Mouse (Mus musculus) activated CD4-positive, CD25-positive, alpha-beta regulatory T cell, adult 4 months (primary cell): Measurements from ENCODE around the gene Krt80. TPM values are rescaled to one million over a fixed set of nuclear protein-coding genes. Genes with fewer than 3 reads are reported as not detected.

Experiments used
- ATAC-seq: one replicate; pipeline ENCODE4 v1.8.0; 2017
- polyA plus RNA-seq, 2 experiments: library from polyadenylated mRNA; unstranded; fragments of 100-300 nt; shearing (Covaris generic); gene quantifications; one replicate each; pipeline ENCODE4 v1.2.1; 2017

Krt80 gene
- polyA plus RNA-seq, result not detected

DNA sequence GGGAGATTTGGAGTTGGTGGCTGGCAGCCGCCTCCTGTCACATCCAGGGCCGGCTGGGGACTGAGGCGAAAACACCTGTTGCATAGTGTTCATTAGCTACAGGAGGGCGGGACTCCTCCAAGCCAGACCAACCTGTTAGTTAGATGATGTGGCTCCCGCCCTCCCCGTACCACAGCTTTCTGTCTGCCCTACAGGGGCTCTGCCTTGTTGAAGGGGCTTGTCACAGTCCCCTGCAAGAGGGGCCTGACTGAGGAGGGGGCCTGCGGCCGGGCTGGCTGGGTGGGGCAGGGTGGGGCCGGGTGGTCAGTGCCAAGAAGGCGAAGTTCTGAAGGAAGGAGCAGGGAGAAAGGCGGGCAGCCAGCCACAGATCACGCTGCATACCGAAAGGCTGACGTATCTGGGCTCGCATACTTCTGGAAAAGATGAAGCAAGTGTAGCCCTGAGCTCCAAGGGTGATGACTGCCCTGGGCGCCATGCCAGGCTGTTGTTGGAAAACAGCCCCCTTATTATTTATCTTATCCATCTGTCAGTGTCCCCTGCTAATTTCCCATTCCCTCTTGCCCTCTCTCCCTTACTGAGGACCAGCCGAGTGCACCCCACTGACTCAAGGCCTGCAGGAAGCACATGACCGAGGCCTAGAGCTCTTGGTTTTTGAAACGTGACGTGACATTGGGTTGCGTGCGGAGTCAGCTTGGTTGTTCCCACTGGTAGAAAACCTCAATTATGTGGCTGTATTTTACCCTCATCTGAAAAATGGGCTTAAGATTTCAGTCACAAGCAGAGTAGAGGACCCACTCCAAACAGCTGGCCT is at the start of gene Krt80:
Gene Krt80 (minus strand): TSS at position 62 of the 811 bp plus-strand sequence.
- no peak for ATAC-seq

DNA sequence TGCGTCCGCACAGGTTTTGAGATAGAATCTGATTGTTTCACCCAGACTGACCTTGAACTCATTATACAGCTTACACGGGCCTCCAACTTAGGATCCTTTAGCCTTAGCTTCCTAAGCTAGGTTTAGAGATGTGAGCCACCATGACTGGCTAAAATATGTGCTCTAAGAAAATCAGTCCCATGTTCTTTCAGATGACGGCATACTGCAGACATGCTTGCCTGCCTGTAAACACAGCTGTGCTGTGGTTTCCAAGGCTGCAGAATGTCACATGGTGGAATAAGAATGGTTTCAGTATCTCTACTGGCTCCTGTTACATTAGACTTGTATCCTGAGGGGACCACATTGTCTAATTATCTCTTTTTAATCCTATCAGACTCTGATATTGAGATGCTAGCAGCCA is 49.0 kb upstream of the Krt80 start:
- ATAC-seq, result no peak

DNA sequence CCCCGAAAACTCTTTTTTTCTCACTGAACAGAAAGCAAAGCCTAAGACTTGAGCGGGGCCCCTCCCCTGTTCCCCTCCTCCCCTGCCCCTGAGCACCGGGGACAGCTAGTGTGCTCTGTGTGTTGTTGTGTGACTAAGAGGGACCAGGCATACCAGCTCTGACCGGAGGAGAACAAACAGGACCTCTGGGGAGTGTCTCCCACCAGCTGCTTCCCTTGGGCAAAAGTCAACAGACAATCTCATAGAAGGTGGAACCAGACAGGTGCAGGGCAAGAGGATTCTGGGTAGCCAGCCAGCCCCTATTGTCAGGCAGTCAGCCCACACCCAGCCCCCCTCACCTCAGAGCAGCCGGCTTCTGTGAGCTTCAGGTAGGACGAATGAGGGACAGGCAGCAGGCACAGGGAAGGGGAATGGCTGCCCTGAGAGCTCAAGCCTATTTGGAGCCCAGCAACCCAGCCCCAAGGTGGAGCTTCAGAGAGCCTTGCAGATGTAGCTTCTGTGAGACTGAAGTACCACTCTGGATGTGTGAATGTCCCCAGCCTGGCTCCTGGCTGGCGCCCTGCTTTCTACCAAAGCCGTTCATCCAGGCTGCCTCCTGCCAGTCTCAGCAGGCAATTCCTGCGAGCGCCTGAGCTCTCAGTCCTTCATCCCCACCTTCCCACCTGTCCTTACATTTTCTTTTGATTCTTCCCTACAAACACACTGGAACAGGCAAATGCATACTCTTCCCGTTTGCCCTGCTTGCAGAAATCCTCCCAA is 45.0 kb upstream of the Krt80 start:
- ATAC-seq, result no peak

DNA sequence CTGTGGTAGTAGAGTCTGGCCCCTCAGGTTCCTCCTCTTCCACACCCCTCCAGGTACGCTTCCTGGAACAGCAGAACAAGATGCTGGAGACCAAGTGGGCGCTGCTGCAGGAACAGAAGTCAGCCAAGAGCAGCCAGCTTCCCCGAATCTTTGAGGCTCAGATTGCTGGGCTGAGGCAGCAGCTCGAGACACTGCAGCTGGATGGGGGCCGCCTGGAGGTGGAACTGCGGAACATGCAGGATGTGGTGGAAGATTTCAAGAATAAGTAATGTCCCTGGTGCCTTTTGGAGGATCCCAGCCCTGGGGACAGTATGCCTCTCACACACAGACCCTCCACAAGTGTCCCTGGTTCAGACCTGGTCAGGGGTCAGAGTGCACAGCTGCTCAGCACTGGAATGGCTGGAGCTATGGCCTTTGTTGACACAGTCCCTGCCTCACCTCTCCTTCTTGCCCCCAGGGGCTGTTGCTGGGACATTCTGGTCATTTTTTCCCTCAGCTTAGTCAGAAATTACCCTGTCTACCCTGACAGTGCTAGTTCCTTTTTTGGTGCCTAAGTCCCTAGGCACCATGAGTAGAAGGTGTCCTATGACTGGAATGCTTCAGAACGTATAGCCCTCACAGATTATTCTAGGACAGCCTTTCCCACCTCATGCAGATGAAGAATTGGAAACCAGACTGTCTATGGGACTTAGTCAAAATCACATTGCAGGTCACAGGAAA is 44.1 kb upstream of the Krt80 start:
- ATAC-seq, result no peak

DNA sequence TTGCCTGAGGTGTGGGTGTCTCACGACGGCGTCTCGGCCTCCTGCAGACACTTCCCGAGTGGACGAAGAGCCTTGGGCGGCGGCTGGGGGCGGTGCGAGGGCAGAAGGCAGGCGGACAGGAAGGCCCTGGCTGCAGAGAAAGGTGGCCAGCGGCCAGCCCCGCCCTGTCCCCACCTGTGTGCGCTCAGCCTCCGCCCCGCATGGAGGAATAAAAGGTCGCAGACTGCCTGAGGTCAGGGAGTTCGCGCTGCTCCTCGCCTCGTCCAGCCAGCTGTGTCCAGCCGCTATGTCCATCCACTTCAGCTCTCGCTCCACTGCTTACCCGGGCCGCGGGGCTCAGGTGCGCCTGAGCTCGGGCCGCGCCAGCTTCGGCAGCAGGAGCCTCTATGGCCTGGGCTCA is 42.2 kb upstream of the Krt80 start:
- ATAC-seq, result no peak

DNA sequence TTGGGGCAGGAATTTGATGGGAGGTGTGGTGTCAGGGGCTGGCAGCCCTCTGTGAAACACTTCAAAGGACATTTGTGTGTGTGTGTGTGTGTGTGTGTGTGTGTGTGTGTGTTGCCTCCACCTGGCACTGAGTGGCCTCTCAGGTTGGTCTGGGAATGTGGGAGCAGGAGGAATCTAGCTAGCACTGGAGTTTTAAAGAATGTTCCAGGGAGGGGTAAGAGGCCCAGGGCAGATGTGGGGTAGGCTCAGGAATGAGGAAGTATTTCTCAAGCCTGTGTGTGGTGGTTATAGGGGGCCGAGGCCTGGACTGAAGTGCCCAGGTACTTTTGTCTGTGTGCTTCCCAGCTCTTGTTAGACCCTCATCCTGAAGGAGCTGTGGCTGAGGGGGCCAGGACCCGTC is 40.8 kb upstream of the Krt80 start, which contains the start of gene Krt7:
Gene Krt7 (plus strand): TSS at position 269 of the 400 bp plus-strand sequence.
- ATAC-seq, result no peak

DNA sequence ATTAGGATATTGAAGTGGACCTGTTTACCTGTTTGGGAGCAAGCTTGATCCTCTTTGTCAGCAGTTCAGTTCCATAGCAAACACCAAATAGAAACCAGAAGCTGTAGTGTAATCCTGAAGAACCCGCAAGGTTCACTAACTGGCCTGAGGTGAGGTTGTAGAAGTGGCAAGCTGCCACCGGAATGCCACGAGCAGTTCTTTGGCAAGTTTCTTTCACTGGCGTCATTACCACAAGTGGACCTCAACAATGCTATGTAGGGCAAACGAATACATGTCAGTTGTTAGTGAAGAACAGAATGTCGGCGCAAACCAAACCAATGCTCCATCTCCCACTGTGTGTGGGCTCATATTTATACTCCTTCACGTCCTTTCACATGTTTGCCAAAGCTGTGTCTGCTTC is 28.3 kb upstream of the Krt80 start:
- no peak for ATAC-seq

DNA sequence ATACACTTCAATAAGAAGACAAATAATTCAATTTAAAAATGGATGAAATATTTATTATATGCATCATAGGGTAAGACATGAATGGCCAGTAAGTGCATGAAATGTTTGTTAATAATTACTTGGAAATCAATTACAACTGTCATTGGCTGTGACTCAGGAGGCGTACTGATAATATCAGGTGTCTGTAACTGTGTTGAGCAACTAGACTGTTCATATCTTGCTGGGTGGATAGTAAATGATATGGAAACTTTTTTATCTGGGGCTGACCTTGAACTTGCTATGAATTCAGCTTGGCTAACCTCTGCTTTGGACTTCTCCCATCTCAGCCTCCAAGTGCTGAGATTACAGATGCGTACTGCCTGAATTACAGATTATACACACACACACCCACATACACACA is 27.7 kb upstream of the Krt80 start:
- no peak for ATAC-seq

DNA sequence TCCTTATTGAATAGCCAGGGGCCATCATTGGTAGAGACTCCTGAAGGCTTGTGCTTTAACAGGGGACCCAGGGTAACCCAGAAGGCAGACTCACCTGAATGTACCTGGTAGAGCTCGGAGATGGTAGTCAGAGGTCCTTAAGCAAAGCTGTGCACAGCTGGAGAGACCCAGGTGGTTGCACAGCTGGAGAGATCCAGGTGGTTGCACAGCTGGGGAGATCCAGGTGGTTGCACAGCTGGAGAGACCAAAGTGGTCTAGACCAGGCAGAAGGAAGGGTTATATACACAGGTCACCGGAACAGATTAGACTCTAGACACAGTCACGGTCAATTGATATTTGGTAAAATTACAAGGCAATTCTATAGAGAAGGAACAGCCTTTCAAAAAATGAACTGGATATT is 27.0 kb upstream of the Krt80 start:
- no peak for ATAC-seq

DNA sequence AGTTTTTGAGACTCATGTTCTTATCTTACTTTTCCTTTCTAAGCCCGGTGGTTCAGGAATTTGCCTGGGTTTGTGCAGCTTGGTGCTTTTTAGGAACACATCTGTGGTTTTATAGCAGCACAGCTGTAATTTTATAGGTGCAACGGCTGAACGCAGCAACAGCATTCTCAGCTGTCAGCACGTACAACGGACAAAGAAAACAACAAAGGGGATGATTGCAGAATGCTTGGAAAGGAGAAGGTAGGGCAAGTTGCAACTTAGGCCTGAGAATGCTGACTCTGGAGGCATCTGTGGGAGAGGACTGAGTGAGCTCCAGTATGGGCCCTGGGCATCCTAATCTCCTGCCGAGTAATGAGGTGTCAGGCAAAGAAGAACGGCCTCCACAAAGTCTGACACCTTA is 26.5 kb upstream of the Krt80 start:
- ATAC-seq, result no peak

DNA sequence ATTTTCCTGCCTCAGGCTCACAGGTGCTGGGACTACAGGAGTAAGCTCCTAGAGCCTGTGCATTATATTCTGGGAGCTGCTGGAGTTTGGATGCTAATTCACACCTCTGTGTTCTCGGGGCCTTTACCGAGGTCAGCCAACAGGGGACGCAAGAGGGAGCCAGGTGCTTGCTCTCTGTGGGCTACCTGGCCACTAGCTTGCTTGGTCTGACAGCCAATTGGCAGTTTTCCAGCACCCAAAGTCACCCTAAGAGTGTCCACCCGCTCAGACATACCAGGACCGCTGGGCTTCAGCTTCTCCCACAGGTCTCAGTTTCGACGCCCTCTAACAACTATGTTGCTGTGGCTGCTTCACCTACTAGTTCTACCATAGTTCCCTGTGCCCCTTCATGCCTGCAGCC is 24.9 kb upstream of the Krt80 start:
- no peak for ATAC-seq

DNA sequence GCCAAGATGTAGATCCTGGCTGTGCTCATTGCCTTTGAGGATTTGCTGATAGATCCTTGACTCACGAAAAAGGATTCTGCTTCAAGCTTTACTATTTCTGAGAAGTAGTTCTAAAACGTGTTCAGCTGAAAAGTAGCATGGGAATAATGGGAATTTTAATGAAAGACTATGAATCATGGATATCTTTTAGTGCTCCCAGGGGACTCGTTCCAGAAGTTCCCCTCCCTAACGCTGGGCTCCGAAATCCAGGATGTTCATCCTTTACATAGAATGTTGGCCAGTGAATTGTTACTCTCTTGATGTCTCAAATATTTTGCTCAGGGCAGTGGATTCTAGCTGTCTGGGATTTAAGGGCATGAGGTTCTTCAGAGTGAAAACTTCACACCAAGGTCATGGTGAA is 22.3 kb upstream of the Krt80 start:
- ATAC-seq, result no peak

DNA sequence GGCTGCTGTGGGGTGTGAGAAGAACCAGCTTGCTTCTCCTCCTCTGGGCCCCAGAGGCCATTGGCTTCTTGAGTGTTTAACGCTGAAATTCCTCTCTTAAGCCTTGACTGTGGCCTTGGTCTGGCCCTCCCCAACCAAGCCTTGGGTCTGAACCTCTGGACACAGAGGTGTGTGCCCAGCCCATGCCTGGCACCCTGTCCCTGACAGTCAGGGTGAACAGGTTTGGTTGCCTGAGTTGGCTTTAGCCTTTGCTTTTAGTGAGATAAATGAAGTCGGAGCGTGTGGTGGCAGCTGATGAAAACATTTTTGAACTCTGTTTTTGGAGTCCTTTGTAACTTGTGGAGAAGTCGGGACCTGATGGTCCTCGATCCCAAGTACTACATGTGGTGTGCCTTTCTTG is 20.2 kb upstream of the Krt80 start:
- ATAC-seq, result no peak

DNA sequence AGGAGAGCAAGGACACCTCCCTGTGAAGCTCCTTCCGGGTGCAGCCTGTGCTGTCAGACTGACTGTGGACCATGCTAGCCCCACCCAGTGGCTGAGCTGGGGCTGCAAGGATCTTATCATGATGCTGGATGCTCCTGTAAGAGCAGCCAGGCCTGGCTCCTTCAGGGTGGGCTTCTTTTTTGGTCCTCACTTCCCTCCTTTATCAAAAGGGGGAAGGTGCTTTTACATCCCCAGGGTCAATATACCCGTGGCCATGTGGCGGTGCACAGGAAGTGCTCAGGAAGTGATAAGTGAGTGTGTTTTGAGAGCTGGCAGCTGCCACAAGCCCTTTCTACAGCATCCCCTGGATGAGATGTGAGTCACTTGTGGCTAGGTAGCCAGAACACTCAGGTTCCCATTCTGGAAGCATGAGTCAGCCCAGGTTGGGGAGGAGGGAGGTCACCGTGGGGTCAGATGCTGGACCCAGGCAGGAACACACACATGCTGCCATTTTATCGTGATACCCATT is 18.1 kb upstream of the Krt80 start:
- ATAC-seq, result peak; percentile 82

DNA sequence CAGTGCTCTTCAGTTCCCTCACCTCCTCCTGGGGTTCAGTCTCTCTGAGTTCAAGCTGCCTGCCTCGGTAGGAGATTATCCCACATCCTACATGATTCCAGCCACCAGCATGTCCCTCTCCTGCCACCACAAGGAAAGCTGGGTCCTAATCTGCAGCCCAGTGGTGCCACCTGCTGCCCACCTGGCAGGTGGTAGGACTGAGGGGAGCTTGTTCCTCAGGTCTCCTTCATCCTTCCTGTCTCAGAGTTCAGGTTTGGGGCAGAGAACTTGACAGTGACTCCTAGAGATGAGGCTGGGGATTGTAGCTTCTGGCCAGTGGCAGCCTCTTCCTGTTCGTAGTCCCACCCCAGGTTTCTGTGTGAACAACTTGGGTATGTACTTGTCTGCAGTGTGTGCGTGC is 17.2 kb upstream of the Krt80 start:
- no peak for ATAC-seq

DNA sequence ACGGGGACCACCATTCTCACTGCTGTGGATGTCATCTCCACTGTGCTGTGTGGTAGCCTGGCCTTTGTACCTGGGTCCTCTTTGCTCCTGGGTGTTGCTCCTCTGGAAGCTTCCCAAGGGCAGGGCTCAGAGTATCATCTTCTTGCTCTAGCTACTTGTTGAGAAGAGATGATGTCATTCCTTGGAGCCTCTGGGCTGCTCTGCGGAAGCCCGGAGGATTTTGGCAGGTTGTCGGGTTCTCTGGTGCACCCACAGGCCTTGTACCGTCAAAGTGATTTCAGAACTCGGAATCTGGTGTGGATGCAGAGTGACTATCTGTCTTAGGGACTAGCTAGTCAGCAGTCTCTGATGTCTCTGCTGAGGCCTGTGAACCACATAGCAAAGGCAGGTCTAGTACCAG is 15.1 kb upstream of the Krt80 start:
- no peak for ATAC-seq

DNA sequence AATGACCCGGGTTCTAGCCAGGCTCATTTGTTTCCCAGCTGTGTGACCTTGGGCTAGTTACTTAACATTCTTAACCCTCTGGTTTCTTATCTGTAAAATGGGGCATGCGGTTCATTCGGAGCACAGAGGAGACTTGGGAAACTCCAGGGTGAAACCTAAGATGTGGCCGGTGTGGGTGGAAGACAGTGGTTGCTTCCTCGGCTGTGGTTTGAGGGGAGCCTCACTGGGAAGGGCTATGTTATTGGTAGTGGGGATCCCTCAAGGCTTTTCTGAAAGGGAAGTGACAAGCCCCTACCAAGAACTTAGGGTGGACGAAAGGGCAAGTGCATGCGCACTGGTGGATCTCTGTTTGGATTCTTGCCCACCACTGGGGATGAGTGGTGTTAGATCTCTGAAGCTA is 14.6 kb upstream of the Krt80 start:
- no peak for ATAC-seq

DNA sequence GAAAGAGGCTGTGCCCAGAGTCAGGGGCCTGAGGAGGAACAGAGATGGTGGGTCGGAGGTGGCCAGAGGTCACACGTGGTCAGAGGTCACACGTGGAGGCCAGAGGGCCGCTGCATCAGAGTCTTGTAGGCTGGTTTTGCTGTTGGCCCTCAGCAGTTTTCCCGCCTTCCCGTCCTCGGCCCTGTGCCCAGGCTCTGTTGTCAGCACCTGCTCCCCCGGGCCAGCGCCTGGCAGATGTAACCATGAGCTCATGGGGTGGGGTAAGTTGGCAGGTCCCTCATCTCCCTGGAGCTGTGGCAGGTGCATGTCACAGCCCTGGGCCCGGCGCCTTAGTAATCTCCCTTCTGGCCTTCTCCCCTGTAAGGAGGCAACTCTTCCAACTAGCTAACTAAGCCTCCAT is 12.8 kb upstream of the Krt80 start:
- no peak for ATAC-seq

DNA sequence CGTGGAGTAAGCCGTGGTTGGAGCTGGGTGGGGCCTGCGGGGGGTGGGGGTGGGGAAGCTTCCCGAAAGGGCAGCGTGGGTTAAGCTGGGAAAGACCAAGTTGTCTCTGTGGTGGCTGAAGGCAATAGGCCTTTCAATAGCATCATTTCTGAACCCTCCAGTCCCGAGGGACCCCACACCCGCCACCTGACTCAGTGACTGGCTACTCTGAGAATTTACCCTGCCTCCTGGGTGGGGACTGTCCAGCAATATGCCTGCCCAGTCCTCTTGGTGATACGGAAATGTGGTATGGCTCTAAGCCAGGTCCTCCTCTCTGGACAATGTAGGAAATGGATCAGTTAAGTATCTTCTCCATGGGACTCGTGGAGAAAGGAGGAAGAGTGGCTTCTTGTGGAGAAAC is 11.8 kb upstream of the Krt80 start:
- no peak for ATAC-seq

DNA sequence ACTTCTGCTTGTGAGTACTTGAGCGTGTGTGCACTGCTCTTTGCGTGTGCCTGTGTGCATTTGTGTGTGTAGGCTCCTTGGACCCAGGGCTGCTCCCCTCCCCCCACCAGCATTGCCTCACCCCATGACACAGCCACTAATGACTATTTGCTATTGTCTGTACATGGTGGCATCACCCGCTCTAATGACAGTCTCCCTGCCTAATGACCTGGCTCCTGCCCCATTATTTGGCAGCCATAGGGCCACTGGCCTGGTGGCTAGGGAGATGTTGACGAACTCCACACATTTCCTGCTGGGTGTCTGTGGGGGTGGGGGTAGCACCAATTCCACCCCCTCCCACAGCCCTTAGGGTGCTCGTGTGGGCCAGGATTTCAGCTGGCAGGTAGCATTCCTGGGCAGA is 8.7 kb upstream of the Krt80 start:
- ATAC-seq, result no peak

DNA sequence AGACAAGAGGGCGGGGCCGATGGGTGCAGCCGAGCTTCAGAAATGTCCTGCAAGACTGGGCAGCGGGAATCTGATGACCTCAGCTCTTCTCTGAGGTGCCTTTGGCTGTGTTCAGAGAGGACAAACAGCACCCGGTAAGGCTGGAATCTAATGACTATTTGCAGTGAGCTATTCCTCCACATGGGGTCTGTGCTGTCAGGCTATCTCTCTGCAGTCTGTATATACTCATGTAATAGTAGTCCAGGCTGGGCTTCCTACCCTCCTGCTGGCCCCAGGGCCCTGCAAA is 6.8 kb upstream of the Krt80 start:
- ATAC-seq, result no peak

DNA sequence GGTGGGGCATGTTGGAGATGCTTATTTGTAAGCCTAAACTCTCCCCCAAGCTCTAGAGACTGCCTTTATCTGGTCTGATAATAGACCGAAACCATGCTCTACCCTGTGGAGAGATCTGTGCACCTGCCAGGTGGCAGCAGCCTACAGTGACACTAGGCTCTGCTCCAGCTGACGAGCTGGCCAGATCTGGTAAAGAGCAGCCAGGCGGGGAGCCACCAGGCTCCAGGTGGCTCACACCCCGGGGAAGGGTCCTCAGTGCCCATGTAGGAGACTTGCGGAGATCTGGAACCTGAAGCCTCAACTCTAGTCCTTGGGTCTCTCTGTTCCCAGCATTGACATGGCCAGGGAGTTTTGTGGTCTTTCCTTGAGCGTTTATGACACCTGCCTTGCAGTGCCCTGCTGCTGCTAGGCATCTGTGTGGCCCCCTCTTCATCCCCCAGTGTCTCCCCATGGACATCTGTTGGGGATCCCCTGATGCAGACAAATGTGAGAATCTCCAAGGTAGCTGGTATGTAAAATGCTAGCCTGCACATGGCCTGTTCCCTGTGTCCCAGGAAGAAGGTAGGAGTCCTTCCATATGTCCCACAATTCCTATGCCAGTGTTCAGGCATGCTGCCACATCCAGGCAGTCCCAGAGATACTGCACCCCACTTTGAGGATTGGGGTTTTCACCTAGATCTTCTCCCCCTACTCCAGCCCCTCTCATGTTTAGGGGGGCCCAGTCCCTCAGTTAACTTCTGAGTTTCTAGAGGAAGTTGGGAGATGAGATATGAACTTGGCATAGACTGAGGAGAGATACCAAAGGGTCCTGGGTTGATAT is 6.2 kb upstream of the Krt80 start:
- no peak for ATAC-seq

DNA sequence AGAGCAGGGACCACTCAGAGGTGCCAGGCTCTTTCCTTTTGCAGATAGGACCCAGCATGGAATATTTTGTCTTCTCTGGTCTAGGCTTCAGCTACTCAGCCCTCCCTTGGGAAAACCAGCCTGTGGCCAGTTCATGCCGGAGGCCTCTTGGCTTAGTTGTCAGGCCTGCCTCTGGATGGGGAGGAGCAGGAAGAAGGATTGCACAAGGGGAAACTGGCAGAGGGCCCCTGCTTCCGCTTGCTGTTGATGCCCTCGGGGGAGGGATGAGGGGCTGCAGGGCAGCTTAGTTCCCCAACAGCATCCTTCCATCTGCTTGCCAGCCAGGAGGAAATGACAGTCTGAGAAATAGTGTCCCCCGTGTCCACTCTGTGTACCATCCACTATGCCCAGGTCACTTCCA is 4.9 kb upstream of the Krt80 start:
- no peak for ATAC-seq
